Mouse (Mus musculus): ENCODE measurements around the gene Fam83g.

- no peak for TF ChIP-seq POLR2A (IDR thresholded peaks at IDR 0.05; ENCODE audit: insufficient read length, low read depth)
- TF ChIP-seq USF1 (IDR thresholded peaks at IDR 0.05; ENCODE audit: low read depth), result no peak
- TF ChIP-seq REST (IDR thresholded peaks at IDR 0.05; ENCODE audit: insufficient read depth, insufficient read length), result no peak
- no peak for TF ChIP-seq TCF12 (IDR thresholded peaks at IDR 0.05; ENCODE audit: insufficient read depth, poor library complexity, severe bottlenecking)
- TF ChIP-seq MAX (IDR thresholded peaks at IDR 0.05; ENCODE audit: low read depth), result no peak
- TF ChIP-seq POLR2AphosphoS2 (IDR thresholded peaks at IDR 0.05; ENCODE audit: insufficient read length, low read depth), result no peak
- TF ChIP-seq MYOG (IDR thresholded peaks at IDR 0.05; ENCODE audit: control insufficient read depth in 1 of 3, insufficient read depth in 1 of 3, insufficient read length in 2 of 3, low read depth in 2 of 3), result no peak
- no peak for TF ChIP-seq SRF (IDR thresholded peaks at IDR 0.05; ENCODE audit: control insufficient read depth, insufficient read length, low read depth)
- TF ChIP-seq E2F4 (IDR thresholded peaks at IDR 0.05; ENCODE audit: insufficient read depth), result no peak
- TF ChIP-seq MYOD1 (IDR thresholded peaks at IDR 0.05; ENCODE audit: control insufficient read depth in 1 of 3, insufficient read length in 2 of 3, low read depth in 2 of 3), result no peak
Observed at GRCm38 (mm10) chr11:61722077-61722476, 38.2 kb downstream of the Fam83g start.

Measured in myocyte (in vitro differentiated cells).